Mouse (Mus musculus) heart, postnatal 0 days (tissue): Measurements from ENCODE around the gene Minos1. TPM values are rescaled to one million over a fixed set of nuclear protein-coding genes. Genes with fewer than 3 reads are reported as not detected.

Experiments
- ATAC-seq: fragments of 200-750 bp; cut with Nextera tagmentation; 2 replicates; pipeline ENCODE4 v1.8.0; 2017; ENCODE audit warnings: low read depth, moderate number of reproducible peaks, moderate library complexity; ENCODE audit not compliant: insufficient read depth
- DNase-seq: peaks from one replicate; pipeline ENCODE4 v3.0.0-alpha.2; 2016; ENCODE audit warnings: low spot score
- H3K27ac ChIP-seq: fragments of 300-500 bp; sonication (generic); 2 replicates; pipeline ENCODE4 v1.5.1; 2014; ENCODE audit warnings: low read depth, mild to moderate bottlenecking
- H3K27me3 ChIP-seq: fragments of 300-500 bp; sonication (generic); 2 replicates; pipeline ENCODE4 v1.6.1; 2014; ENCODE audit warnings: low read length, mixed read lengths; ENCODE audit not compliant: control insufficient read depth, insufficient read depth
- H3K36me3 ChIP-seq: fragments of 300-500 bp; sonication (generic); replicated peaks from 2 replicates; pipeline ENCODE4 v1.6.1; 2014; ENCODE audit warnings: low read length, mixed read lengths; ENCODE audit not compliant: control insufficient read depth, insufficient read depth
- H3K4me1 ChIP-seq: fragments of 300-500 bp; sonication (generic); 2 replicates; pipeline ENCODE4 v1.6.1; 2014; ENCODE audit warnings: antibody characterized with exemption; ENCODE audit not compliant: control insufficient read depth, insufficient read depth
- H3K4me2 ChIP-seq: fragments of 300-500 bp; sonication (generic); 2 replicates; pipeline ENCODE4 v1.6.1; 2014; ENCODE audit warnings: low read depth, mild to moderate bottlenecking, low read length, moderate library complexity
- H3K4me3 ChIP-seq: fragments of 300-500 bp; sonication (generic); 2 replicates; pipeline ENCODE4 v1.5.1; 2014; ENCODE audit warnings: low read depth, low read length
- H3K9ac ChIP-seq: fragments of 300-500 bp; sonication (generic); replicated peaks from 2 replicates; pipeline ENCODE4 v1.6.1; 2014; ENCODE audit warnings: low read depth, low read length, mixed read lengths
- H3K9me3 ChIP-seq: fragments of 300-500 bp; sonication (generic); replicated peaks from 2 replicates; pipeline ENCODE4 v1.6.1; 2016; ENCODE audit warnings: low read length; ENCODE audit not compliant: control insufficient read depth
- CTCF ChIP-seq: IDR thresholded peaks from 2 replicates; pipeline ENCODE4 v1.5.1; 2016; ENCODE audit warnings: antibody characterized with exemption, control low read depth, low read depth
- EP300 ChIP-seq: IDR thresholded peaks from 2 replicates; pipeline ENCODE4 v1.6.1; 2016; ENCODE audit warnings: antibody characterized with exemption, low read depth
- WGBS: fragments of 180-500 bp; shearing (Covaris S2); extraction: QIAGEN DNeasy Blood & Tissue Kit; methylation state at CpG from one replicate; pipeline ENCODE4 v1.1.7; 2014; 5-methylcytosine and 5-hydroxymethylcytosine counted together
- polyA plus RNA-seq: library from polyadenylated mRNA; unstranded; fragments of >200 nt; fragmentation: Nextera tagmentation; extraction: Ambion mirVana; gene quantifications from 2 replicates; pipeline ENCODE4 v1.2.1, GENCODE M21; 2015
- total RNA-seq: library from RNA; depleted of rRNA; stranded (reverse); fragments of >200 nt; gene quantifications from 2 replicates; pipeline ENCODE4 v1.2.3, GENCODE M21; 2014; ENCODE audit warnings: low replicate concordance; rRNA removed

Minos1 gene
- total RNA-seq: 29.2 and 33.2 TPM in 2 replicates
- polyA plus RNA-seq: 1,270 and 1,334 TPM in 2 replicates

GRCm38 (mm10) chr4:139130701-139131549 is at the start of gene Minos1:
Gene Minos1, minus strand, starts transcription at chr4:139131113.
- no peak for TF ChIP-seq CTCF
- peak; percentile 99 for TF ChIP-seq EP300
- Histone ChIP-seq H3K4me2 (peak within 1 kb of the TSS; percentile 89), H3K9ac (peak within 1 kb of the TSS; percentile 97), H3K27ac (peak within 1 kb of the TSS; percentile 97), H3K4me1 (peaks cover 14% of the 10 kb centered on the region), H3K27me3 (no peaks in the 10 kb centered on the region), H3K36me3 (no peaks in the 10 kb centered on the region), H3K4me3 (peak within 1 kb of the TSS; percentile 96), H3K9me3 (no peaks in the 10 kb centered on the region)
- WGBS: under 1% methylated on average over 63 of the region's 63 CpGs
- peak; percentile 99 for DNase-seq
- peak; percentile 97 for ATAC-seq

DNA sequence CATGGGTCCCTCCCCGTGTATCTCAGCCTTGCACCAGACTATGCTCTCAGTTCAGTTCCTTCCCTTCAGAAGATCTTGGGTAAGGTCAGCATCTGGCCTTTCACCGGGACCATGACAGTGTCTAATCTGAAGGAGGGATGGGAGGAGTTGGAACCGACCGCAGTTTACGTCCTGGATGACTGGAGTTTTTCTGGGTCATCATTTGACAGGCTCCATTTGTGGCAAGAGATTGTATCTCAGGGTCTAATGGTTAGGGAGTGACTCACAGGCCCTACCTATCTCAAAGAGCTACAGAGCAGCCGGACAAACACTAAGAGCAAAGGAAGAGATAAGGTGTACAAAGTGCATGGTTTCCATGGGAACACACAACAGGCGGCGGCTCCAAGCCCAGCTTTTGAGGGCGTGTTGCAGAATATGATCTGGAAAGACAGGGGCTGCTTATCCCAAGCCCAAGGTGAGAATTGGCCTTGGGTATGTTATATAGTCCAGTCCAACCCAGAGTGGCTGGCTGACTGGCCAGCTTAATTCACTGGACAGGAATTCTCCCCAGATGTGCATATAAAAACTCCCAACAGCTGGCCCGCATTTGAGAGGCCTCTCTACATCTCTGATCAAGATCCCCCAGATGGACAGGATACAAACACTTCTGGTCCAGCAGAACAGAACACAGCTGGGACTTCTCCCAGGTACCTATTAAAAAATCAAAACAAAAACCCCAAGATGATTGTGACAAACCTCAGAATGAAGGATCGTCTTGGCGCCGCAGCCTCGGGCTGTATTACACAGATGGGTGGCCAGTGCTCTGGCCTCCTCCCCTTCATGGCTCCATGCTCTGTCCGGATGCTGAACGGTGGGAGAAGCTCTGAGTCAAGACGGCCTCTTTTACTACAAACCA is 49.1 kb upstream of the Minos1 start:
- Histone ChIP-seq H3K4me3 (no peak overlapping the region), H3K27ac (no peak overlapping the region), H3K9me3 (no peaks in the 10 kb centered on the region; the same call in 1 of the 2 replicates), H3K9ac (no peak overlapping the region), H3K4me2 (no peak overlapping the region), H3K36me3 (no peaks in the 10 kb centered on the region), H3K4me1 (no peaks in the 10 kb centered on the region; the same call in 1 of the 2 replicates), H3K27me3 (no peaks in the 10 kb centered on the region)
- no peak for TF ChIP-seq CTCF
- no peak for TF ChIP-seq EP300
- WGBS: 45% methylated on average over 17 of the region's 17 CpGs
- DNase-seq (peak; percentile 51), ATAC-seq (peak; percentile 25; the same call in 1 of the 2 replicates)

GRCm38 (mm10) chr4:139179218-139179617 is 48.3 kb upstream of the Minos1 start:
- Histone ChIP-seq H3K4me1 (no peaks in the 10 kb centered on the region; the same call in 1 of the 2 replicates), H3K9me3 (no peaks in the 10 kb centered on the region; the same call in 1 of the 2 replicates), H3K27ac (no peak overlapping the region), H3K36me3 (no peaks in the 10 kb centered on the region), H3K4me2 (no peak overlapping the region), H3K27me3 (no peaks in the 10 kb centered on the region), H3K4me3 (no peak overlapping the region), H3K9ac (no peak overlapping the region)
- no peak for DNase-seq
- no peak for ATAC-seq
- WGBS: 65% methylated on average over 2 of the region's 2 CpGs
- TF ChIP-seq CTCF (no peak), EP300 (no peak)

- Histone ChIP-seq H3K9ac (no peak overlapping the region), H3K27me3 (no peaks in the 10 kb centered on the region), H3K4me1 (no peaks in the 10 kb centered on the region; the same call in 1 of the 2 replicates), H3K27ac (no peak overlapping the region), H3K4me2 (no peak overlapping the region), H3K9me3 (no peaks in the 10 kb centered on the region; the same call in 1 of the 2 replicates), H3K36me3 (no peaks in the 10 kb centered on the region), H3K4me3 (no peak overlapping the region)
- 93% methylated on average over 11 of the region's 11 CpGs for WGBS
- DNase-seq (no peak), ATAC-seq (no peak)
- TF ChIP-seq CTCF (no peak), EP300 (no peak)
Observed at GRCm38 (mm10) chr4:139178377-139178776, 47.5 kb upstream of the Minos1 start.

DNA sequence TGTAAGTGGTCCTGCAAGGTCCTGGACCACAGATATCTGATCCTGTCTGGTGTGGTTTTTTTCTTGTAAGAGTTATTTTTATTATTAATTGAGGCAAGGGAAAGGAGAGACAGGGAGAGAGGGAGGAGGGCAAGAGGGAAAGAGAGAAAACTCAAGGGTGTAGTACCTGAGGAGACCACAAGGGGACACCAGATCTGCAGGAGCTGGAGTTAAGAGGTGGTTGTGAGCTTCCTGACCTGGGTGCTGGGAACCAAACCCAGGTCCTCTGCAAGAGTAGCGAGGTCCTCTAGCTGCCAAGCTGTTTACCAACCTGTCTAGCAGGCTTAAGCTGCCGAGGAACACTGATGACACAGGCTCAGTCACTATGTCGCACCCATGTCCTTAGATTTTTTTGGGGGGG is 47.0 kb upstream of the Minos1 start:
- Histone ChIP-seq H3K27ac (no peak overlapping the region), H3K36me3 (no peaks in the 10 kb centered on the region), H3K4me1 (no peaks in the 10 kb centered on the region; the same call in 1 of the 2 replicates), H3K9ac (no peak overlapping the region), H3K4me2 (no peak overlapping the region), H3K27me3 (no peaks in the 10 kb centered on the region), H3K9me3 (no peaks in the 10 kb centered on the region; the same call in 1 of the 2 replicates), H3K4me3 (no peak overlapping the region)
- TF ChIP-seq CTCF: 0 out of 2 replicates have a peak, but pooled peaks have one; percentile 7
- TF ChIP-seq EP300: no peak
- WGBS: 93% methylated on average over 3 of the region's 3 CpGs
- no peak for ATAC-seq
- DNase-seq: no peak
